Mouse (Mus musculus) right cerebral cortex, adult 18-20 months (tissue): ENCODE results near the gene Wee1.
"Not testable (repeated sequence)": the region's sequence is repeated elsewhere in the genome, so short reads cannot be mapped to it uniquely, and the experiment has no call there.

Experiments used
- DNase-seq: peaks from one replicate; pipeline ENCODE4 v3.0.0; 2022; ENCODE audit warnings: mixed read lengths

Gene Wee1

GRCm38 (mm10) chr7:110121516-110122288, at the start of gene Wee1:
TSS of gene Wee1 (plus strand) at chr7:110122046.
- peak; percentile 97 for DNase-seq

GRCm38 (mm10) chr7:110078168-110078567, 43.7 kb upstream of the Wee1 start:
- no peak for DNase-seq

- peak; percentile 21 for DNase-seq
Measured at GRCm38 (mm10) chr7:110083386-110084165, 38.3 kb upstream of the Wee1 start.

GRCm38 (mm10) chr7:110085217-110085616, 36.6 kb upstream of the Wee1 start:
- no peak for DNase-seq

- no peak for DNase-seq
Measured at GRCm38 (mm10) chr7:110087914-110088313, 33.9 kb upstream of the Wee1 start.

GRCm38 (mm10) chr7:110091670-110092069, 30.2 kb upstream of the Wee1 start:
- DNase-seq = peak; percentile 64

GRCm38 (mm10) chr7:110096332-110096731, 25.5 kb upstream of the Wee1 start:
- DNase-seq = no peak

GRCm38 (mm10) chr7:110097106-110097793, 24.6 kb upstream of the Wee1 start:
- DNase-seq = no peak

- no peak for DNase-seq
Measured at GRCm38 (mm10) chr7:110100854-110101253, 21.0 kb upstream of the Wee1 start.

- no peak for DNase-seq
Measured at GRCm38 (mm10) chr7:110101266-110101665, 20.6 kb upstream of the Wee1 start.

- DNase-seq = no peak
Measured at GRCm38 (mm10) chr7:110105041-110105440, 16.8 kb upstream of the Wee1 start.

GRCm38 (mm10) chr7:110106633-110107032, 15.2 kb upstream of the Wee1 start:
- no peak for DNase-seq

GRCm38 (mm10) chr7:110108524-110108923, 13.3 kb upstream of the Wee1 start:
- not testable (repeated sequence) for DNase-seq

GRCm38 (mm10) chr7:110108967-110109610, 12.8 kb upstream of the Wee1 start:
- peak; percentile 21 for DNase-seq

- no peak for DNase-seq
Measured at GRCm38 (mm10) chr7:110110061-110110656, 11.7 kb upstream of the Wee1 start.

- no peak for DNase-seq
Measured at GRCm38 (mm10) chr7:110114699-110115098, 7.1 kb upstream of the Wee1 start.

GRCm38 (mm10) chr7:110116731-110117291, 5.0 kb upstream of the Wee1 start:
- peak; percentile 24 for DNase-seq

GRCm38 (mm10) chr7:110118448-110118847, 3.4 kb upstream of the Wee1 start:
- no peak for DNase-seq

GRCm38 (mm10) chr7:110120157-110120784, 1.6 kb upstream of the Wee1 start:
- no peak for DNase-seq

- no peak for DNase-seq
Measured at GRCm38 (mm10) chr7:110121162-110121515, 707 bp upstream of the Wee1 start.

- peak; percentile 75 for DNase-seq
Measured at GRCm38 (mm10) chr7:110122289-110122564, 381 bp downstream of the Wee1 start.
